Mouse (Mus musculus) C2C12 (cell line): ENCODE measurements at regions not wholly inside any gene's neighbourhood (a gene's known extent, or its start where the extent isn't known, plus 50 kb on each side); places are given as distances from the start of the nearest gene placed in this dataset.

ENCODE experiments used
- H3K27me3 ChIP-seq: one replicate; pipeline ENCODE4 v1.6.1; 2011; ENCODE audit not compliant: control insufficient read depth, insufficient read depth, insufficient read length
- H3K36me3 ChIP-seq: one replicate; pipeline ENCODE4 v1.6.1; 2011; ENCODE audit not compliant: control insufficient read depth, insufficient read depth
- H3K4me3 ChIP-seq: one replicate; pipeline ENCODE4 v1.5.1; 2011; ENCODE audit warnings: mild to moderate bottlenecking, control low read depth; ENCODE audit not compliant: poor library complexity, insufficient read depth, severe bottlenecking
- H3K79me2 ChIP-seq: one replicate; pipeline ENCODE4 v1.6.1; 2011; ENCODE audit not compliant: control insufficient read depth, insufficient read depth
- H3K79me3 ChIP-seq: one replicate; pipeline ENCODE4 v1.6.1; 2011; ENCODE audit warnings: low read depth, control low read depth
- H3ac ChIP-seq: one replicate; pipeline ENCODE3; 2011; ENCODE audit warnings: low read depth; ENCODE audit not compliant: control insufficient read depth, insufficient read length
- CEBPB ChIP-seq: IDR thresholded peaks from one replicate; pipeline ENCODE4 v1.6.1; 2011; ENCODE audit warnings: low read depth, mild to moderate bottlenecking, control low read depth, moderate library complexity
- CTCF ChIP-seq: IDR thresholded peaks from one replicate; pipeline ENCODE4 v1.5.1; 2011; ENCODE audit not compliant: control insufficient read depth, insufficient read depth, insufficient read length
- FOSL1 ChIP-seq: IDR thresholded peaks from one replicate; pipeline ENCODE4 v1.8.0; 2011; ENCODE audit warnings: mild to moderate bottlenecking, low read length; ENCODE audit not compliant: poor library complexity, insufficient read depth, severe bottlenecking
- MAX ChIP-seq: IDR thresholded peaks from one replicate; pipeline ENCODE4 v1.6.1; 2011; ENCODE audit warnings: mild to moderate bottlenecking, control low read depth
- MYOD1 ChIP-seq: IDR thresholded peaks from one replicate; pipeline ENCODE4 v1.6.1; 2011; ENCODE audit warnings: low read depth; ENCODE audit not compliant: control insufficient read depth, insufficient read length
- MYOG ChIP-seq: IDR thresholded peaks from one replicate; pipeline ENCODE4 v1.6.1; 2011; ENCODE audit not compliant: control insufficient read depth, insufficient read length; ENCODE audit errors: extremely low read depth
- USF1 ChIP-seq: IDR thresholded peaks from one replicate; pipeline ENCODE4 v1.6.1; 2011; ENCODE audit warnings: low read depth, mild to moderate bottlenecking, control low read depth, moderate library complexity

- Histone ChIP-seq H3K79me3 (no peaks in the 10 kb centered on the region), H3K79me2 (no peaks in the 10 kb centered on the region), H3K36me3 (no peaks in the 10 kb centered on the region), H3ac (no peak overlapping the region), H3K27me3 (no peaks in the 10 kb centered on the region), H3K4me3 (no peak overlapping the region)
- TF ChIP-seq MYOD1 = no peak
- TF ChIP-seq FOSL1 = no peak
- no peak for TF ChIP-seq MAX
- TF ChIP-seq CTCF = no peak
- TF ChIP-seq USF1 = no peak
- TF ChIP-seq CEBPB = no peak
- TF ChIP-seq MYOG = no peak
These were observed 75.1 kb upstream of the Dynlrb2 start for GRCm38 (mm10) chr8:116429649-116430048.

DNA sequence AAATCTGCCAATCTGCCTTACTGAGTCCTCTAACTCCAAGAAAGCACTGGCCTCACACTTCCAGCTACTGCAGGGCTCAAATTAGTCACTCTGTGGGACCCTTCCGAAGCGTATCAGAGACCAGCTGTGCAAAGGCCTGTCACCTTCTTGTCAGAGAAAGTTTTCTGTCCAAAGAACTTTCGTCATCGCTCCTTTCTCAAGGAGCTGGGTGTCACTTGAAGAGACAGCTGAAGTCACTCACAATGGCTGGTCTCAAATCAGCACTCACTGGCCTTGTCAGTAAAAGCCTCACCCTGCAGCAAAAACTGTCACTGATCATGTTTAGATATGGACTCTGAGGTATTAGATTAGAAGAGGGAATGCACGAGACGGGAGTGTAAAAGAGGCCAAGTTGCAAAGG lies 81.9 kb upstream of the Dynlrb2 start:
- H3K4me3 ChIP-seq = no peak overlapping the region

GRCm38 (mm10) chr8:116412703-116413102 lies 92.1 kb upstream of the Dynlrb2 start:
- H3K79me2 ChIP-seq = no peaks in the 10 kb centered on the region
- H3ac ChIP-seq = no peak overlapping the region
- no peaks in the 10 kb centered on the region for H3K36me3 ChIP-seq
- H3K27me3 ChIP-seq = no peaks in the 10 kb centered on the region
- TF ChIP-seq USF1 (no peak), MYOD1 (no peak), CEBPB (no peak), FOSL1 (no peak), CTCF (no peak), MAX (no peak), MYOG (no peak)
- no peaks in the 10 kb centered on the region for H3K79me3 ChIP-seq
- H3K4me3 ChIP-seq = no peak overlapping the region

More for the DNA sequence above, 81.9 kb upstream of the Dynlrb2 start:
- Histone ChIP-seq H3K36me3 (no peaks in the 10 kb centered on the region), H3K79me2 (no peaks in the 10 kb centered on the region), H3K79me3 (no peaks in the 10 kb centered on the region), H3ac (no peak overlapping the region), H3K27me3 (no peaks in the 10 kb centered on the region)
- TF ChIP-seq CTCF = no peak
- no peak for TF ChIP-seq MYOG
- no peak for TF ChIP-seq MAX
- no peak for TF ChIP-seq USF1
- TF ChIP-seq FOSL1 = no peak
- no peak for TF ChIP-seq CEBPB
- TF ChIP-seq MYOD1 = no peak

GRCm38 (mm10) chr8:116410041-116410440 lies 94.7 kb upstream of the Dynlrb2 start:
- no peaks in the 10 kb centered on the region for H3K79me3 ChIP-seq
- no peak for TF ChIP-seq FOSL1
- TF ChIP-seq CTCF = no peak
- no peak for TF ChIP-seq MAX
- TF ChIP-seq MYOD1 = no peak
- TF ChIP-seq MYOG = no peak
- TF ChIP-seq CEBPB = no peak
- TF ChIP-seq USF1 = no peak
- H3K36me3 ChIP-seq = no peaks in the 10 kb centered on the region
- H3ac ChIP-seq = no peak overlapping the region
- no peaks in the 10 kb centered on the region for H3K79me2 ChIP-seq
- H3K4me3 ChIP-seq = no peak overlapping the region
- no peaks in the 10 kb centered on the region for H3K27me3 ChIP-seq

DNA sequence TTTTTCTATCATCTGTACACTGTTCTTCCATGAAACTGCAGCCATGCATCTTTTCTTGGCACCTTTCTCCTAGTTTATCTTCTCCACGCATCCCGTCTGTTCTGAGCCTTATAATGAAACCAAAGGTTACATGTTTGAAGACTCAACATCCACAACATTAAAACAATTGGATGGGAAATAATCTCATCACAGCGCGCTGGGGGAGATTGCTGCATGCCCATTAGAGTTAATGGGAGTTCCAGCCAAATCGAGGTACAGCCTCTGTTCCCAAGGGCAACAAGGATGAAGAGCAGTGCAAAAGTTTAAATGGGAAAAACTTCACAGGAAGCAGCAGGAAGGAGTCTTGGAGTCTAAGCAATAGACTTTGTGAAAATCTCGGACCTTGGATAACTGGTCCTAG lies 95.8 kb upstream of the Dynlrb2 start:
- H3K79me2 ChIP-seq = no peaks in the 10 kb centered on the region
- H3ac ChIP-seq = no peak overlapping the region
- no peak for TF ChIP-seq USF1
- TF ChIP-seq CTCF = no peak
- no peak for TF ChIP-seq MYOG
- TF ChIP-seq MAX = no peak
- no peak for TF ChIP-seq FOSL1
- no peaks in the 10 kb centered on the region for H3K79me3 ChIP-seq
- no peak overlapping the region for H3K4me3 ChIP-seq
- H3K36me3 ChIP-seq = no peaks in the 10 kb centered on the region
- H3K27me3 ChIP-seq = no peaks in the 10 kb centered on the region

GRCm38 (mm10) chr8:116404571-116404970 lies 100.2 kb upstream of the Dynlrb2 start:
- TF ChIP-seq MYOG (no peak), USF1 (no peak), CEBPB (no peak), MYOD1 (no peak), FOSL1 (no peak), CTCF (no peak), MAX (no peak)
- no peaks in the 10 kb centered on the region for H3K27me3 ChIP-seq
- H3K79me2 ChIP-seq = no peaks in the 10 kb centered on the region
- no peak overlapping the region for H3ac ChIP-seq
- no peaks in the 10 kb centered on the region for H3K36me3 ChIP-seq
- H3K79me3 ChIP-seq = no peaks in the 10 kb centered on the region
- H3K4me3 ChIP-seq = no peak overlapping the region
